Mouse (Mus musculus) stomach, postnatal 0 days (tissue): ENCODE measurements around the gene Slc35d2.

Source experiments
- CTCF ChIP-seq: IDR thresholded peaks from 2 replicates; pipeline ENCODE4 v1.5.1; 2016; ENCODE audit warnings: antibody characterized with exemption, low read depth, mild to moderate bottlenecking, moderate library complexity
- EP300 ChIP-seq: optimal IDR thresholded peaks from 2 replicates; pipeline ENCODE3; 2016; ENCODE audit warnings: antibody characterized with exemption

DNA sequence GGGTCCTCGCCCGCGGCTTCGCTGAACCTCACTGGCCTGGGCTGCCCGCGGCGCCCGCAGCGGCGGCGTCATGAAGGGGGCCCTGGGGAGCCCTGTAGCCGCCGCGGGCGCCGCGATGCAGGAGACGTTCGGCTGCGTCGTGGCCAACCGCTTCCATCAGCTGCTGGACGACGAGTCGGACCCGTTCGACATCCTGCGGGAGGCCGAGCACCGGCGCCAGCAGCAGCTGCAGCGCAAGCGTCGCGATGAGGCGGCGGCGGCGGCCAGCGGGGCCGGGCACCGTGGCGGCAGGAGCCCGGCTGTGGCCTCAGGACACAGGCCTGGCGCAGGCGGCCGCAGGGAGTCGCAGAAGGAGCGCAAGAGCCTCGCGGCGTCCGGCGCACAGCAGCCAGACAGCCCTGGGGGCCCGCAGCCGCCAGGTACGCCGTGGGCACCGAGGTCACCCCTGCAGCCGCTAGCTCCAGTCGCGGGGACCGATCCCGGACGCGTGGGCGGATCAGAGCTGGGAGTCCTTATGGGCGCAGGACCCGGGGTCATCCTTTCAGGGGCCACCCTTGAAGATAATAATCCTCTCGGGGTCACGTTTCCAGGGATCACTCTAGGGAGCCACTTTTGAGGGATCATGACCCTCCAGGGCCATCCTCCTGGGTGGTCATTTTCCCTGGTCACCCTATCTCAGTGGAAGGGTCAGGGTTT lies 32.9 kb upstream of the Slc35d2 start:
- TF ChIP-seq CTCF (no peak), EP300 (no peak)
